Mouse (Mus musculus) bone marrow, adult 2 months (tissue): Measurements from ENCODE around the gene Unc93a2.
"Not testable (repeated sequence)": the region's sequence is repeated elsewhere in the genome, so short reads cannot be mapped to it uniquely, and the experiment has no call there.

ENCODE experiments used
- CTCF ChIP-seq: fragments of 200-500 bp; IDR thresholded peaks from 2 replicates; pipeline ENCODE4 v1.5.1; 2011; ENCODE audit warnings: low read length, control low read depth; ENCODE audit not compliant: control insufficient read depth, insufficient read depth
- POLR2A ChIP-seq: fragments of 200-500 bp; IDR thresholded peaks from 2 replicates; pipeline ENCODE4 v1.6.1; 2011; ENCODE audit warnings: low read depth, mild to moderate bottlenecking, control low read depth, low read length, borderline replicate concordance; ENCODE audit not compliant: control insufficient read depth

DNA sequence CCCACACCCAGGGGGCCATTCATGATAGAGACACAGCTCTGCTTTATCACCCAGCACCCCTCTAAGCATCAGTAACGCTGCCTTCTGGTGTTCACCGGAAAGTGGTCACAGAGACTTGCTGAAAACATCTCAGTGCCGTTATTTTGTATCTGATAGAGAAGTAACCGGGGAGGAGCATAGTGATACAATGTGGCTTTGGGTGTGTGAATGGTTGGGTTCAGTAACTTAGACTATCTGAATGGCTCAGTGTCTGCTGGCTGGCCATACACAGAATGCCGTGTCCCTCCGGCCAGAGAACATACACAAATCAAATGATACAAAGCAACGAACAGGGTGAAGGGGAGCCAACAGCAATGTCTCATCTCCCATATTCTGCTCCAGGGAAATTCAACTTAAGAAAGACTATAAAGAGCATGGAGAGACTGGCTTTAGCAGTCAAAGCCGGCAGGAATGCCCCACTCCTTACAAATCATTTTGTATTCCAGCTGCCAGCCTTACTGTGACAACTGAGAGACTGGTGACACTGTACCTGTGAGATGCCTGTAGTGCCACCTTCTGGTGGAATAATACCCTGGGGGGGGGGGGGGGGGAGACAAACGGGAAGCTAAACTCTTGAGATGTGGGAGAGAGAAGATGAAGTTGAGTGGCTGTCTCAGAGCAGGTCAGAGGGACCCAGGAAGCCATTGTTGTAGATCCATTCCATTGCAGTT lies 29.5 kb upstream of the Unc93a2 start:
- TF ChIP-seq POLR2A, CTCF: not testable (repeated sequence)
